Mouse (Mus musculus) erythroblast, embryonic 14.5 days (primary cell): Measurements from ENCODE around the gene Cemip.

Experiments used
- GATA1 ChIP-seq: IDR thresholded peaks from 2 replicates; pipeline ENCODE4 v1.6.1; 2012; ENCODE audit warnings: low read length, inconsistent platforms, mixed read lengths
- TAL1 ChIP-seq: IDR thresholded peaks from 3 replicates; pipeline ENCODE4 v1.6.1; 2012; ENCODE audit warnings: low read length, inconsistent platforms, mixed read lengths

DNA sequence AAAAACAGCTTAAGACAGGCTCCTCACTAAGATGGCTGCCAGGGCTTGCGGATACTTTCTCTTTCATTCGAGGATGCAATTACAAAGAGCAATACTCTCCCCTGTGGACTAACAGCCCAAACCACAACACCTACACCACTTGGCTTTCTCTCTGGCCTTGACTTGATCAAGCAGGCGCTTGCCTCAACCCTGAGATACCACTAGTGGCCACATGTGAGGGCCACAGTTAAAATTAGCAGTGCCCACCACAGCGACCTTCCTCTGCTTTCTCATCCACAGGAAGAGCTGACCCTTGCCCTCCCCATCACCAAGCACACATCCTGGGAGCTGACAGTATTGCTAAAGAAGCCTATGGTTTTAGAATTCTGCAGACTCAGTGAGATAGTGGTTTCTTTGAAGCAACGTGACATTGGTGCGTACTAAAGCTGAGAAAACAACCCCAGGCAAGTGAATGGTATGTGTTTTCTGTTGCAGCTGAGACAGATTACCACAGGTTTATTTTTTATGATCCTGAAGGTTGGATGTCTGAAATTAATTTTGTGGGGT is 109.8 kb downstream of the Cemip start:
- TF ChIP-seq TAL1 (no peak), GATA1 (no peak)
